Comparison of ENCODE assay signal across 18 mouse cellular contexts in genomic region chr9:13525075-13525474, GRCm38 (mm10).
DNase-seq lines count a peak whose midpoint lies in the region; ATAC-seq and TF ChIP-seq lines count a peak whose summit lies in the region.
"Had no signal": no experiment of that assay in that cellular context is flagged by ENCODE, and none has a peak within 500 bp of the region (broad histone marks: within the 10 kb centered on the region; RNA-seq: fewer than 3 reads in every experiment).

No protein-coding gene starts in this region.

- peak overlapping the region; percentile 68 for H3K27ac ChIP-seq in forebrain, embryonic 10.5 days
- H3K27ac ChIP-seq in forebrain, embryonic 14.5 days (ENCODE audit: low read depth, low read length) = no peak overlapping the region
- peak overlapping the region; percentile 85 for H3K27ac ChIP-seq in kidney, embryonic 15.5 days
- H3K27ac ChIP-seq in neural tube, embryonic 15.5 days (replicated peaks) = peak overlapping the region; percentile 33; the same call in 1 of the 2 replicates
- no peak overlapping the region for H3K27ac ChIP-seq in gastrocnemius, adult 2 months
- H3K27ac ChIP-seq: midbrain, embryonic 13.5 days had no signal

- no peak overlapping the region for H3K4me3 ChIP-seq in forebrain, embryonic 10.5 days
- H3K4me3 ChIP-seq in forebrain, embryonic 14.5 days (ENCODE audit: low read depth, low read length) = no peak overlapping the region
- H3K4me3 ChIP-seq in kidney, embryonic 15.5 days (replicated peaks) = no peak overlapping the region
- no peak overlapping the region for H3K4me3 ChIP-seq in neural tube, embryonic 15.5 days (replicated peaks)
- H3K4me3 ChIP-seq in gastrocnemius, adult 2 months = no peak overlapping the region
- H3K4me3 ChIP-seq: heart, embryonic 12.5 days; midbrain, embryonic 13.5 days had no signal

- peaks cover 55% of the 10 kb centered on the region for H3K4me1 ChIP-seq in forebrain, embryonic 10.5 days
- peaks cover 15% of the 10 kb centered on the region; the same call in 1 of the 2 replicates for H3K4me1 ChIP-seq in forebrain, embryonic 14.5 days (ENCODE audit: control insufficient read depth, insufficient read depth, low read length)
- peaks cover 35% of the 10 kb centered on the region for H3K4me1 ChIP-seq in kidney, embryonic 15.5 days
- H3K4me1 ChIP-seq in neural tube, embryonic 15.5 days = peaks cover 14% of the 10 kb centered on the region

- in situ Hi-C loops in Patski (cut with MboI; ENCODE audit: low pct_unique_long_range_greater_than_20kb) = no loop called here

- H3K9me3 ChIP-seq in forebrain, embryonic 10.5 days = no peaks in the 10 kb centered on the region
- no peaks in the 10 kb centered on the region for H3K9me3 ChIP-seq in forebrain, embryonic 14.5 days (replicated peaks; ENCODE audit: control insufficient read depth, low read length)
- no peaks in the 10 kb centered on the region for H3K9me3 ChIP-seq in kidney, embryonic 15.5 days (replicated peaks)
- no peaks in the 10 kb centered on the region for H3K9me3 ChIP-seq in neural tube, embryonic 15.5 days (replicated peaks)
- H3K9me3 ChIP-seq: heart, embryonic 12.5 days; midbrain, embryonic 13.5 days had no signal

- POLR2A ChIA-PET in Patski (lab: Charles Lee) = no interaction called here

- no peaks in the 10 kb centered on the region for H3K27me3 ChIP-seq in forebrain, embryonic 10.5 days (ENCODE audit: poor library complexity, severe bottlenecking)
- H3K27me3 ChIP-seq in forebrain, embryonic 14.5 days (replicated peaks; ENCODE audit: control insufficient read depth, insufficient read depth, low read length) = no peaks in the 10 kb centered on the region
- no peaks in the 10 kb centered on the region for H3K27me3 ChIP-seq in kidney, embryonic 15.5 days
- H3K27me3 ChIP-seq in Patski = no peaks in the 10 kb centered on the region
- no peaks in the 10 kb centered on the region for H3K27me3 ChIP-seq in neural tube, embryonic 15.5 days (replicated peaks)
- H3K27me3 ChIP-seq: heart, embryonic 12.5 days; midbrain, embryonic 13.5 days had no signal

- no peak overlapping the region for H3K9ac ChIP-seq in forebrain, embryonic 14.5 days (ENCODE audit: low read length)
- no peak overlapping the region for H3K9ac ChIP-seq in kidney, embryonic 15.5 days
- H3K9ac ChIP-seq in neural tube, embryonic 15.5 days (replicated peaks) = no peak overlapping the region
- H3K9ac ChIP-seq: heart, embryonic 12.5 days; liver, postnatal 0 days; midbrain, embryonic 13.5 days had no signal

- 88% methylated on average over 1 of the region's 1 CpGs for WGBS in forebrain, embryonic 10.5 days
- WGBS in forebrain, embryonic 14.5 days = 31% methylated on average over 1 of the region's 1 CpGs
- 34% methylated on average over 1 of the region's 1 CpGs for WGBS in kidney, embryonic 15.5 days
- WGBS in neural tube, embryonic 15.5 days = 73% methylated on average over 1 of the region's 1 CpGs

- CTCF ChIA-PET in Patski (lab: Charles Lee) = interaction anchor here (1.0 to 2.1 kb wide), 6 partner anchors 16 to 224 kb away, joined by 3 to 6 read pairs (median 4); no protein-coding TSS in a partner anchor

- TF ChIP-seq CTCF in Patski (IDR thresholded peaks at IDR 0.05) = no peak
- TF ChIP-seq CTCF in gastrocnemius, adult 2 months (IDR thresholded peaks at IDR 0.05) = no peak

- ATAC-seq in forebrain, embryonic 14.5 days = no peak
- no peak for ATAC-seq in kidney, embryonic 15.5 days (replicated peaks; ENCODE audit: low FRiP score)
- peak; percentile 25 for ATAC-seq in Patski
- no peak for ATAC-seq in neural tube, embryonic 15.5 days (ENCODE audit: low FRiP score)
- ATAC-seq: liver, postnatal 0 days; midbrain, embryonic 13.5 days had no signal

- H3K4me2 ChIP-seq in forebrain, embryonic 14.5 days (ENCODE audit: low read length) = no peak overlapping the region
- no peak overlapping the region for H3K4me2 ChIP-seq in kidney, embryonic 15.5 days
- H3K4me2 ChIP-seq in neural tube, embryonic 15.5 days = no peak overlapping the region
- H3K4me2 ChIP-seq: heart, embryonic 12.5 days; midbrain, embryonic 13.5 days had no signal

- DNase-seq in forebrain, embryonic 10.5 days (ENCODE audit: extremely low spot score, low spot score) = no peak
- DNase-seq in forebrain, embryonic 14.5 days (ENCODE audit: low spot score) = no peak
- DNase-seq in kidney, adult 18-20 months = no peak
- no peak for DNase-seq in Patski (ENCODE audit: low read depth, low spot score)
- DNase-seq in left cerebral cortex, postnatal 14 days (ENCODE audit: low spot score in 2 of 2) = no peak
- no peak for DNase-seq in gastrocnemius, adult 2 months
- DNase-seq: adrenal gland, adult 2 months; cerebellum, postnatal 14 days; embryo, embryonic 11 days; heart, postnatal 36 days; layer of hippocampus, adult 9-11 months; liver; liver, postnatal 0 days; thymus, postnatal 25 days had no signal

- intact Hi-C loops in left cerebral cortex, postnatal 14 days (cut with DNase I) = no loop called here
- intact Hi-C loops in gastrocnemius, adult 2 months (cut with DNase I) = no loop called here

- H3K36me3 ChIP-seq in forebrain, embryonic 10.5 days (replicated peaks) = no peaks in the 10 kb centered on the region
- H3K36me3 ChIP-seq in forebrain, embryonic 14.5 days (ENCODE audit: control insufficient read depth, insufficient read depth, low read length) = no peaks in the 10 kb centered on the region
- no peaks in the 10 kb centered on the region for H3K36me3 ChIP-seq in kidney, embryonic 15.5 days
- H3K36me3 ChIP-seq in neural tube, embryonic 15.5 days = no peaks in the 10 kb centered on the region
- H3K36me3 ChIP-seq: midbrain, embryonic 13.5 days had no signal

Comparison
In these comparisons a context has a peak if more than half of its experiments do, and no peak if none do; other contexts are left out.
1. H3K27ac ChIP-seq: peak in forebrain, embryonic 10.5 days (single experiment), kidney, embryonic 15.5 days (single experiment) and neural tube, embryonic 15.5 days (single experiment); none in forebrain, embryonic 14.5 days (single experiment) and gastrocnemius, adult 2 months (single experiment).